Mouse (Mus musculus) Patski (cell line): ENCODE results near the gene Hells. TPM values are rescaled to one million over a fixed set of nuclear protein-coding genes. Genes with fewer than 3 reads are reported as not detected.

Experiments used
- ATAC-seq: fragments of 100-300 bp; one replicate; pipeline ENCODE4 v1.8.0; 2021
- CTCF ChIA-PET: fragments of 350-600 bp; sonication (Branson Sonifier 250); formaldehyde crosslinking; loops from one replicate; lab custom pipeline; 2022; ENCODE audit warnings: inconsistent platforms; lab: Charles Lee
- POLR2A ChIA-PET: fragments of 350-600 bp; sonication (Branson Sonifier 250); formaldehyde crosslinking; loops from one replicate; lab custom pipeline; 2022; ENCODE audit warnings: antibody characterized with exemption, inconsistent platforms; lab: Charles Lee
- DNase-seq: peaks from one replicate; pipeline ENCODE4 v3.0.0-alpha.2; 2011; ENCODE audit warnings: low read depth, low spot score
- H3K27me3 ChIP-seq: fragments of 371-371 bp; one replicate; pipeline ENCODE4 v1.5.1; 2021
- CTCF ChIP-seq: fragments of 100-300 bp; IDR thresholded peaks from one replicate; pipeline ENCODE4 v1.5.1; 2021
- in situ Hi-C: fragments of 300-500 bp; cut with MboI; formaldehyde crosslinking; loops from 3 replicates; pipeline ENCODE4 v1.11.1; 2018; ENCODE audit warnings: low pct_unique_long_range_greater_than_20kb, mixed read lengths
- polyA plus RNA-seq: library from polyadenylated mRNA; unstranded; gene quantifications from one replicate; pipeline ENCODE4 v1.2.3, GENCODE M21; 2021

The Hells gene
- 31.0 TPM for polyA plus RNA-seq

- ChIA-PET POLR2A (interaction anchor here (1.0 kb wide), 2 partner anchors 24 to 25 kb away, joined by 3 to 4 read pairs; no protein-coding TSS in a partner anchor), CTCF (interaction anchor here (1.6 kb wide), 1 partner anchor 11 kb away, joined by 4 read pairs; no protein-coding TSS in a partner anchor)
- TF ChIP-seq CTCF, result no peak
- in situ Hi-C loops, result loop anchor here (25.0 kb wide), 1 partner anchor 1656 kb away; the partner anchor contains the start of gene Aldh18a1
- peak; percentile 79 for ATAC-seq
- no peaks in the 10 kb centered on the region for H3K27me3 ChIP-seq
- peak; percentile 35 for DNase-seq
Measured at GRCm38 (mm10) chr19:38930788-38931565, at the start of gene Hells. Gene Hells (plus strand): TSS chr19:38930915.

- no peak for ATAC-seq
- in situ Hi-C loops, result no loop called here
- peak; percentile 38 for TF ChIP-seq CTCF
- ChIA-PET POLR2A (no interaction called here), CTCF (interaction anchor here (0.9 to 2.0 kb wide), 2 partner anchors 9 to 20 kb away, joined by 3 to 7 read pairs; no protein-coding TSS in a partner anchor)
- H3K27me3 ChIP-seq, result no peaks in the 10 kb centered on the region
- no peak for DNase-seq
Measured at GRCm38 (mm10) chr19:38901146-38902135, 29.3 kb upstream of the Hells start.

GRCm38 (mm10) chr19:38902501-38902900 is 28.2 kb upstream of the Hells start:
- POLR2A ChIA-PET, result no interaction called here
- DNase-seq, result no peak
- ATAC-seq, result no peak
- in situ Hi-C loops, result no loop called here
- CTCF ChIA-PET, result interaction anchor here (2.0 kb wide), 1 partner anchor 21 kb away, joined by 7 read pairs; no protein-coding TSS in a partner anchor
- no peak for TF ChIP-seq CTCF
- H3K27me3 ChIP-seq, result no peaks in the 10 kb centered on the region

- POLR2A ChIA-PET, result no interaction called here
- no peak for TF ChIP-seq CTCF
- in situ Hi-C loops, result loop anchor here (10.0 kb wide), 1 partner anchor 489 kb away; no protein-coding TSS in a partner anchor
- CTCF ChIA-PET, result no interaction called here
- no peaks in the 10 kb centered on the region for H3K27me3 ChIP-seq
- DNase-seq, result no peak
- ATAC-seq, result no peak
Measured at GRCm38 (mm10) chr19:38913786-38914185, 16.9 kb upstream of the Hells start.

GRCm38 (mm10) chr19:38914926-38915325 is 15.8 kb upstream of the Hells start:
- ChIA-PET POLR2A (interaction anchor here (0.6 kb wide), 1 partner anchor 378 kb away, joined by 3 read pairs; no protein-coding TSS in a partner anchor), CTCF (interaction anchor here (0.7 to 1.8 kb wide), 11 partner anchors 10 to 491 kb away, joined by 3 to 6 read pairs (median 3); no protein-coding TSS in a partner anchor)
- TF ChIP-seq CTCF, result no peak
- DNase-seq (no peak), ATAC-seq (no peak)
- H3K27me3 ChIP-seq, result no peaks in the 10 kb centered on the region
- in situ Hi-C loops, result loop anchor here (10.0 kb wide), 1 partner anchor 490 kb away; no protein-coding TSS in a partner anchor

- DNase-seq, result no peak
- CTCF ChIA-PET, result interaction anchor here (0.7 to 1.8 kb wide), 12 partner anchors 9 to 492 kb away, joined by 3 to 6 read pairs (median 4); no protein-coding TSS in a partner anchor
Measured at GRCm38 (mm10) chr19:38915677-38916076, 15.0 kb upstream of the Hells start.

GRCm38 (mm10) chr19:38928481-38929158 is 2.1 kb upstream of the Hells start:
- DNase-seq, result no peak
- H3K27me3 ChIP-seq, result no peaks in the 10 kb centered on the region
- ChIA-PET POLR2A (interaction anchor here (0.7 kb wide), 1 partner anchor 34 kb away, joined by 6 read pairs; no protein-coding TSS in a partner anchor), CTCF (interaction anchor here (1.4 kb wide), 1 partner anchor 13 kb away, joined by 4 read pairs; no protein-coding TSS in a partner anchor)
- TF ChIP-seq CTCF, result no peak
- in situ Hi-C loops, result loop anchor here (25.0 kb wide), 1 partner anchor 1659 kb away; the partner anchor contains the start of gene Aldh18a1
- ATAC-seq, result no peak

More at GRCm38 (mm10) chr19:38915677-38916076, 15.0 kb upstream of the Hells start:
- in situ Hi-C loops, result loop anchor here (10.0 kb wide), 1 partner anchor 491 kb away; no protein-coding TSS in a partner anchor
- H3K27me3 ChIP-seq, result no peaks in the 10 kb centered on the region
- peak; percentile 82 for ATAC-seq
- TF ChIP-seq CTCF, result peak; percentile 84
- POLR2A ChIA-PET, result no interaction called here

- H3K27me3 ChIP-seq, result no peaks in the 10 kb centered on the region
- ChIA-PET POLR2A (no interaction called here), CTCF (interaction anchor here (0.6 to 1.6 kb wide), 3 partner anchors 9 to 46 kb away, joined by 3 to 4 read pairs (median 4); no protein-coding TSS in a partner anchor)
- TF ChIP-seq CTCF, result no peak
- in situ Hi-C loops, result loop anchor here (25.0 kb wide), 1 partner anchor 1658 kb away; the partner anchor contains the start of gene Aldh18a1
- ATAC-seq (no peak), DNase-seq (no peak)
Measured at GRCm38 (mm10) chr19:38929471-38930251, 1.1 kb upstream of the Hells start.
